Mouse (Mus musculus) intestine, embryonic 14.5 days (tissue): ENCODE data around the gene Vps29. TPM values are rescaled to one million over a fixed set of nuclear protein-coding genes. Genes with fewer than 3 reads are reported as not detected.

Source experiments
- ATAC-seq: fragments of 200-750 bp; cut with Nextera tagmentation; replicated peaks from 2 replicates; pipeline ENCODE4 v1.8.0; 2017; ENCODE audit warnings: low read depth, moderate number of reproducible peaks, moderate TSS enrichment, moderate library complexity; ENCODE audit not compliant: low FRiP score, low TSS enrichment
- DNase-seq: peaks from one replicate; pipeline ENCODE4 v3.0.0-alpha.2; 2018; ENCODE audit warnings: low spot score
- H3K27ac ChIP-seq: fragments of 300-500 bp; sonication (generic); 2 replicates; pipeline ENCODE4 v1.5.1; 2014; ENCODE audit warnings: low read depth, mild to moderate bottlenecking, control low read depth
- H3K27me3 ChIP-seq: fragments of 300-500 bp; sonication (generic); replicated peaks from 2 replicates; pipeline ENCODE4 v1.6.1; 2014; ENCODE audit warnings: low read length, control low read depth; ENCODE audit not compliant: control insufficient read depth, insufficient read depth
- H3K36me3 ChIP-seq: fragments of 300-500 bp; sonication (generic); 2 replicates; pipeline ENCODE4 v1.6.1; 2014; ENCODE audit warnings: low read length, control low read depth; ENCODE audit not compliant: control insufficient read depth, insufficient read depth
- H3K4me1 ChIP-seq: fragments of 300-500 bp; sonication (generic); replicated peaks from 2 replicates; pipeline ENCODE4 v1.6.1; 2014; ENCODE audit warnings: low read length, control low read depth, mixed read lengths; ENCODE audit not compliant: control insufficient read depth, insufficient read depth
- H3K4me2 ChIP-seq: fragments of 300-500 bp; sonication (generic); 2 replicates; pipeline ENCODE4 v1.6.1; 2014; ENCODE audit warnings: low read length
- H3K4me3 ChIP-seq: fragments of 300-500 bp; sonication (generic); 2 replicates; pipeline ENCODE4 v1.5.1; 2014; ENCODE audit warnings: low read depth, low read length, control low read depth, mixed read lengths
- H3K9ac ChIP-seq: fragments of 300-500 bp; sonication (generic); 2 replicates; pipeline ENCODE4 v1.6.1; 2014; ENCODE audit warnings: mild to moderate bottlenecking, low read length
- H3K9me3 ChIP-seq: fragments of 300-500 bp; sonication (generic); 2 replicates; pipeline ENCODE4 v1.6.1; 2016; ENCODE audit warnings: low read length, control low read depth; ENCODE audit not compliant: control insufficient read depth
- WGBS: fragments of 180-500 bp; shearing (Covaris S2); extraction: QIAGEN DNeasy Blood & Tissue Kit; methylation state at CpG from one replicate; pipeline ENCODE4 v1.1.7; 2014; 5-methylcytosine and 5-hydroxymethylcytosine counted together
- polyA plus RNA-seq: library from polyadenylated mRNA; unstranded; fragments of >200 nt; fragmentation: Nextera tagmentation; extraction: Ambion mirVana; gene quantifications from 2 replicates; pipeline ENCODE4 v1.2.1, GENCODE M21; 2014

Vps29 gene
- polyA plus RNA-seq, 1 experiment from 2014 or later, result 254 TPM

DNA sequence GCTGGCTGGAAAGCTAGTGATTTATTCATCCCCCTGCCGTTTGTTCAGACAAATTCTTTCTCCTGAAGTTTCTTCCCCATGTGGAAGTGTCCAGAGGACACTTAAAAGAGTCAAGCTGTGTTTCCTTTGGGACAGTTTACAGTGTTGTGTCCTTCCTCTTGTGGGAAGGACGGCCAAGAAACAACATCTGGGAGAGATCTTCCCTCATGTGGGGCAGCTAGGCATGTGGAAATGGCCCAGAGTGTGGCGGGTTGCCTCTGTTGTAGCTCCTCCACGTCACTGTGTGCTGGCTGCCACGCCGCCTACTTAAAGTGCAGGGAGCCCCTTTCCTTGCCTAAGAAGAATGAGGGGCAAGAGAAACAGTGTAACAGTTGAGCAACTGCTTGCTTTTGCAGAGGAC, 58.7 kb downstream of the Vps29 start:
- no peak overlapping the region for H3K4me2 ChIP-seq
- no peaks in the 10 kb centered on the region for H3K27me3 ChIP-seq
- ATAC-seq (no peak), DNase-seq (no peak)
- H3K4me1 ChIP-seq, result no peaks in the 10 kb centered on the region
- H3K9me3 ChIP-seq, result no peaks in the 10 kb centered on the region
- H3K36me3 ChIP-seq, result no peaks in the 10 kb centered on the region
- 50% methylated on average over 6 of the region's 6 CpGs for WGBS
- no peak overlapping the region for H3K4me3 ChIP-seq
- no peak overlapping the region for H3K27ac ChIP-seq
- no peak overlapping the region for H3K9ac ChIP-seq

DNA sequence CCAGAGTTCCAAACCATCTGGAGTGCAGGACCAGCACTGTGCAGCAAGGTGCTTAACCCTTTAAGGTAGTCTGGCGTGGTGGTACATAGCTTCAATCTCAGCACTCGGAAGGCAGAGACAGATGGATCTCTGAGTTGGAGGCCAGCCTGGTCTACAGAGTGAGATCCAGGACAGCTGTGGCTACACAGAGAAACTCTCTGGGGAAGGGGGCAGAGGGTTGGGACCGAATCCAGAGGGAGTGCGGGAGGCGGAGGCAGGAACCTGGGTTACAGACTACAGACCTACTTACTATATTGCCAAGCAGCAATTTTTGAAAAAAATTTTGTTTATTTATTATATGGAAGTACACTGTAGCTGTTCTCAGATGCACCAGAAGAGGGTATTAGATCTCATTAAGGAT, 60.2 kb downstream of the Vps29 start:
- ATAC-seq, result no peak

More for the DNA sequence above, 60.2 kb downstream of the Vps29 start:
- Histone ChIP-seq H3K4me2 (no peak overlapping the region), H3K9me3 (no peaks in the 10 kb centered on the region), H3K9ac (no peak overlapping the region), H3K36me3 (no peaks in the 10 kb centered on the region), H3K4me1 (no peaks in the 10 kb centered on the region), H3K27me3 (no peaks in the 10 kb centered on the region), H3K27ac (no peak overlapping the region), H3K4me3 (no peak overlapping the region)
- WGBS, result 93% methylated on average over 5 of the region's 5 CpGs
- DNase-seq, result no peak

Other genes starting within 250 kb of the Vps29 start
- 0.32 TPM in 1 of 2 replicates, not detected in the other for gene Ccdc63, start 213.5 kb upstream of the Vps29 start, polyA plus RNA-seq
- gene Ppp1cc, start 196.1 kb upstream of the Vps29 start, polyA plus RNA-seq, result 259 and 270 TPM in 2 replicates
- gene Hvcn1, start 147.6 kb upstream of the Vps29 start, polyA plus RNA-seq, result 4.7 and 6.7 TPM in 2 replicates
- 4.2 and 4.4 TPM in 2 replicates for gene Tctn1, start 89.9 kb upstream of the Vps29 start, polyA plus RNA-seq
- 10.2 and 10.8 TPM in 2 replicates for gene Pptc7, start 70.0 kb upstream of the Vps29 start, polyA plus RNA-seq
- gene Rad9b, start 136 bp upstream of the Vps29 start, polyA plus RNA-seq, result 10.7 and 11.3 TPM in 2 replicates
- 66.5 and 67.9 TPM in 2 replicates for gene Gpn3, start 17.5 kb downstream of the Vps29 start, polyA plus RNA-seq
- 61.2 and 68.4 TPM in 2 replicates for gene Fam216a, start 18.0 kb downstream of the Vps29 start, polyA plus RNA-seq
- gene Arpc3, start 37.5 kb downstream of the Vps29 start, polyA plus RNA-seq, result 39.3 and 44.0 TPM in 2 replicates
- gene Anapc7, start 67.3 kb downstream of the Vps29 start, polyA plus RNA-seq, result 24.1 and 28.1 TPM in 2 replicates
- gene Atp2a2, start 147.9 kb downstream of the Vps29 start, polyA plus RNA-seq, result 39.6 and 43.4 TPM in 2 replicates